Comparison of ENCODE assay signal across 19 mouse cellular contexts in the genomic region with DNA sequence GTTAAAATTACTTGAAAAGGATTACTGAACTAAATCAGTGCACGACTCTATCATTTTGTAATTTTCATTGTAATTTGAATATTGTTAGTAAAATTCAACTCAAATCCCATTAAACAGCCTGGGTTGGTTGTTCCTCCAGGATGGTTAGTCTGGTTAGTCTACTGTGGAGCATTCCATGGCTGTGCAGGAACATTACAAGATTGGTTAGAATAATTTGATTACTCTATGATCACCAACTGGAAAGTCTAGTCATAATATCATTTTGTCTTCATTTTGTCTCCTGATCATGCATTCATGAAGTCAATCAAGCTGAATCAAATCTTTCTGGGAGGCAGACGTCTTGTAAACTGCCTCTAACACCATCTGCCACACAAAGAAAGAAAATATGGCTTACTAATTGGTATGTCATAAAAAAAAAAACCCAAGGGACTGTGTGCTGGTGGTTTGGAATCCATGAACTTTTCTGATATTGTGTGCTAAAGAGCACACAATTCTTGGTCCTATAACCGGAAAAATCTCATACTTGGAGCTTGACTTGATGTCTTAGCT.
"Had no signal": no experiment of that assay in that cellular context is flagged by ENCODE, and none has a peak within 500 bp of the region (broad histone marks: within the 10 kb centered on the region; RNA-seq: fewer than 3 reads in every experiment).

No protein-coding gene starts in this region.

- H3K9ac ChIP-seq: lung, embryonic 14.5 days; midbrain, embryonic 12.5 days; neural tube, embryonic 13.5 days; neural tube, embryonic 15.5 days had no signal

- DNase-seq: lung, adult 18-20 months; lung, embryonic 14.5 days; lung, postnatal 10 days; lung, postnatal 4 days; midbrain, embryonic 14.5 days; retina, postnatal 1 day; right cerebral cortex, adult 18-20 months; right cerebral cortex, postnatal 25 days; right cerebral cortex, postnatal 4 days; spleen, adult 18-20 months; thymus, adult 18-20 months; thymus, postnatal 14 days; thymus, postnatal 36 days had no signal

- H3K27me3 ChIP-seq: midbrain, embryonic 12.5 days; neural tube, embryonic 13.5 days; neural tube, embryonic 15.5 days had no signal

- H3K4me1 ChIP-seq: midbrain, embryonic 10.5 days; midbrain, embryonic 12.5 days; neural tube, embryonic 13.5 days; neural tube, embryonic 15.5 days had no signal

- H3K36me3 ChIP-seq: midbrain, embryonic 10.5 days; midbrain, embryonic 12.5 days; neural tube, embryonic 13.5 days; neural tube, embryonic 15.5 days had no signal

- H3K27ac ChIP-seq: midbrain, embryonic 10.5 days; midbrain, embryonic 12.5 days; neural tube, embryonic 13.5 days; neural tube, embryonic 15.5 days had no signal

- ATAC-seq: midbrain, embryonic 16.5 days had no signal

- H3K4me2 ChIP-seq: lung, embryonic 14.5 days; midbrain, embryonic 12.5 days; neural tube, embryonic 13.5 days; neural tube, embryonic 15.5 days had no signal

- H3K9me3 ChIP-seq: midbrain, embryonic 10.5 days; midbrain, embryonic 12.5 days; neural tube, embryonic 13.5 days; neural tube, embryonic 15.5 days had no signal

- H3K4me3 ChIP-seq: midbrain, embryonic 10.5 days; midbrain, embryonic 12.5 days; myocyte; neural tube, embryonic 13.5 days; neural tube, embryonic 15.5 days had no signal
